Mouse (Mus musculus): ENCODE data around the gene Pdlim1. TPM values are rescaled to one million over a fixed set of nuclear protein-coding genes. Genes with fewer than 3 reads are reported as not detected.
A peak's percentile ranks its signal among the peaks of the same experiment; 100 is the strongest.

The Pdlim1 gene
- 100 to 1,000 TPM; 119 to 169 TPM for total RNA-seq (2021)
- long read RNA-seq, experiment 1, transcript Pdlim1-201 (7 exons, 2,571 nt), result major isoform, 40 of 69 reads
- long read RNA-seq, experiment 1, partial matches to known transcripts, result 0 of 69 reads
- long read RNA-seq, experiment 1, other reads (novel, unspliced or antisense), result 28 of 69 reads
- long read RNA-seq, experiment 2, transcript Pdlim1-201 (7 exons, 2,571 nt), result major isoform, 26 of 44 reads
- long read RNA-seq, experiment 2, partial matches to known transcripts, result 1 of 44 reads
- long read RNA-seq, experiment 2, other reads (novel, unspliced or antisense), result 17 of 44 reads

GRCm38 (mm10) chr19:40271308-40271892 lies at the start of gene Pdlim1:
TSS of gene Pdlim1 (minus strand) at chr19:40271842.
- DNase-seq, result peak; percentile 90 to 92

GRCm38 (mm10) chr19:40319199-40319598 lies 47.6 kb upstream of the Pdlim1 start:
- no peak for DNase-seq

DNA sequence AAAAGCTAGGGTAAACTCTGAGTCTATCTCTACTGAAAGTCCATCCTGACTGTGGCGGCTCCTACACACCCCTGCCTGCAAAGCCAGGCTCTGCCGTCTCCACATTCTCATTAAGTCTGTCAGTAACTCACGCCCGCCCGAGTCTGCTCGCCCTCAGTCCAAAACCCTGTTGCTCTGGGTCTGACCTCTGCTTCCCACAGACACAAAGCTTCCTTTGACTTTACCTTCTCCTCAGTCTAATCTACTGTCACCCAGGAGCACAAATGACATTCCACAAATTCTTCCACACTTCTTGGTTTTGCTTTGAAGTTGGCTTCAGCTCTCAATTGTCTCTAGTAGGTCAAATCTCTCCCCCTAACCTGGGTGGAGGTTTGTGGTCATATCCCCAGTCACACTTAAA lies 46.9 kb upstream of the Pdlim1 start:
- DNase-seq, result no peak

DNA sequence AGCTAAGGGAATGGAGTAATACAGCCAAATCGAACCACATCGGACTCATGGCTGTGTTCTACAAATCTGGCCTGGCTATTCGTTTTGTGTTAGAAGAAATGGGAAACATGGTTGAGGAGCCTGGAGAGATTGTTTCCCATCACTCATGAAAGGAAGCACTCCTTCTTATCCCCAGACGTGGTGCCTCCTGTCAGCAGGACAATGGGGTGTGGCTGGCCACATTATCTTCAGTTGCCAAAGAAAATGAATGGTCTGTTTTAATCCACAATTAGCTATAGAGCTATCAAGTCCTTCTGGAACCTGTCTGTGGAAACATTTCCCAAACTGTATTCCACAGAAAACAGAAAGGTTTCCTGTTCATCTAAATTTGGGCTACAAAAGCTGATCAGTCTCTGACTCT lies 45.4 kb upstream of the Pdlim1 start:
- peak in 1 of 2 experiments; percentile 46 for DNase-seq

DNA sequence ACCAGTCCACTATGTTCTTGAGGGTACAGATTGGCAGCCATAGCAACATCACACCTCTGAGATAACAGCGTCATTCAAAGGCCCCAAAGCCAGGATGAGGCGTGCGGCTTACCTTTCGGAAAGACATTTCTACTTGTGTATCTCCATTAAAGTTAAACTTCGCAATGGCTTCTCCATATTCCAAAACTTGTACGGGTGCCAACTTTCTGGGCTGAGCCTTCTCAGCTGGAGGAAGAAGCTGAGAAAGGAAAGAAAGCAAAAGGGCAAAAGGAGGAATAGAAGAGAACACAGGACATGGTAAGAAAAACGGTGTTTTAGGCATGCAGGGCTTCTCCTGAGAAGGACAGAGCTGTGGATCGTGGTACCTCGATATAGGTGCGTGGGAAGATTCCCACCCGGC lies 42.6 kb upstream of the Pdlim1 start:
- no peak for DNase-seq

GRCm38 (mm10) chr19:40311631-40312030 lies 40.0 kb upstream of the Pdlim1 start:
- DNase-seq, result no peak

- no peak for DNase-seq
Measured at GRCm38 (mm10) chr19:40310410-40311130, 38.9 kb upstream of the Pdlim1 start.

DNA sequence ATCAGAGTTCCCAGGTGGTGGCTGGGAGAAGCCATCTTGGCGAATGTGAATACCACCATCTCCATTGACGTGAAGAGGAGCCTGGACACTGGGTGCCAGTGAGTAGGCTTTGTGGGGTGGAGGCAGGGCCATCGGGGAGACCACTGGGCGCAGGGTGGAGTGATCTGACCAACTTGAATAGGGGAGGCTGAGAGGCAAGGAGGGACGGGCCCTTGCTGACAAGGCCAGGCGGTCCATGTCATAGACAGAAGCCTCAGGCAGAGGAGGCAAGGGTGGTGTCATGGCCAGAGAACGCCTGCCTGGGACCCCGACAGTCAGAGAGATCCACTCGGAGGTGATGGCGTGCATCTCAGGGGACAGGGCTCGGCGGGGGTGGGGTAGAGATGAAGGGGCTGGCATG lies 38.3 kb upstream of the Pdlim1 start:
- no peak for DNase-seq

DNA sequence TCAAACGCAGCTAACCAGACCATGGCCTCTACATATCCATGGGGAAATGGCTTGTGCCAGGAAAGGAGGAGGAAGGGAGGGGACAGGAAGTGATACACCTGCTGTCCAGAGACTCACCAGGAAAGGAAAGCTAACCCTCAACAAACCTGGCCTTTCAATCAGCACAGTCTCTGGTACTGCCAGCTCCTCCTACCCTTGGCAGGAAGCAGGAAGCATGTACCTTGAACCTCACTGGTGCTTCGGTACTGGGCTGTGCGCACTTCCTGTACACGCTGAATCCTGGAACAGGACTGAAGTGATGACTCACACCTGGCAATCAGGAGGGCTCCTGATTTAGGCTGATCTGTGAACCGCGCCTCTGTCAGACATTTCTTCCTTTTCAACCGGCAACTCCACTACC lies 35.9 kb upstream of the Pdlim1 start:
- peak; percentile 71 to 89 for DNase-seq

- no peak for DNase-seq
Measured at GRCm38 (mm10) chr19:40306631-40307030, 35.0 kb upstream of the Pdlim1 start.

DNA sequence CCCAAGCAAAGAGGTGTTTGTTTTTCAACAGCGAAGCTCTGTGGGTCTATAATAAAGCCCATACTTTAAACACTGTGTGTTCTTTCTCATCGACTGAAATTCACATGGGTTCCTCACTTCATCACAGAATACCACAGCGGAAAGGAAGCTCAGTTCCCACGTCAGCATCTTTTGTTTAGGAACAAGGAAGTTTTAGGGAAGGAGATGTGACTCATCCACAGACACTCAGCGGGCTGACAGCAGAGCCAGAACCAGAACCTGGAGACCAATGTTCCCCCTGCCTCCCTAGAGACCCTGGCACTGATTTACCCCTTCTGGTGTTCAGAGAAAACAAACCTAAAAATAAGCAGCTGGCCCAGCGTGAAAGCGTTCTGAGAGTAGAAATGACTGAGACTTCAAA lies 33.8 kb upstream of the Pdlim1 start:
- peak in 1 of 2 experiments; percentile 55 for DNase-seq

GRCm38 (mm10) chr19:40302916-40303315 lies 31.3 kb upstream of the Pdlim1 start:
- DNase-seq, result peak; percentile 80 to 85

- DNase-seq, result no peak
Measured at GRCm38 (mm10) chr19:40302477-40302876, 30.8 kb upstream of the Pdlim1 start.

GRCm38 (mm10) chr19:40299983-40300759 lies 28.5 kb upstream of the Pdlim1 start:
- no peak for DNase-seq

DNA sequence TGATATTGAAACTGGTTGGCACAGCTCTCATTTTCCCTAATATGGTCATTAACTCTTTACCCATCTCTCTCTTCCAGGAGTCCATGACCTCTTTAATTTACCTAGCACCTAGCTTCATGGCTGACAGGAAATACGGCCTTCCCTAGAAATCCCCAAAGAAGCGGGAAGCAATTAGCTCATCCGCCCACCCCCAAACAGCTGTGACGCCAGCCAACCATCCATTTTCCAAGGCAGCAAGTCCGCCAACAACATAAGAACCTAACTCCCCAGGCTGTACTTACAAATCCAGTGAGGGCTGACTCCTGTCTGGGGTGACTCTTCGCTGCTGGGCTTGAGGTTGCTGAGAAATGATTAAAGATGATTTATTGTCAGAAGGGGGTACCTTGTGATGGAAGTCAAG lies 27.5 kb upstream of the Pdlim1 start:
- no peak for DNase-seq

DNA sequence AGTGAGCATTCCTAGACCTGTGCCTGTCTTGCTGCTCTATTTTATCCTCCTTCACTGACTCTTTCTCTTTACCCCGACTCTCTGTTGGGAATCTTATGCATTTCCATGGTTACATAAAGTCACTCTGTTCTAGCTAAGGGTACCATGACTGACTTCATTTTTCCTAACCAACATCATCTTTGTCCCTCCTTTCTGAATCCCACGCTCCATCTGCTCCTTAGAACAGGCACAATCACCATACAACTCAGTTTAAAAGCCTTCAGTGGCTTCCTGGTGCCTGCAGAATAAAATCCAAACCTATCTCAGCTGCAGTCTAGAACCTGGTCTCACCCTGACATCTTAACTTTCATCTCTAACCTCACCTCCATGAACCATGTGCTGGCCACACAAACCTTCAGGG lies 26.9 kb upstream of the Pdlim1 start:
- DNase-seq, result no peak

DNA sequence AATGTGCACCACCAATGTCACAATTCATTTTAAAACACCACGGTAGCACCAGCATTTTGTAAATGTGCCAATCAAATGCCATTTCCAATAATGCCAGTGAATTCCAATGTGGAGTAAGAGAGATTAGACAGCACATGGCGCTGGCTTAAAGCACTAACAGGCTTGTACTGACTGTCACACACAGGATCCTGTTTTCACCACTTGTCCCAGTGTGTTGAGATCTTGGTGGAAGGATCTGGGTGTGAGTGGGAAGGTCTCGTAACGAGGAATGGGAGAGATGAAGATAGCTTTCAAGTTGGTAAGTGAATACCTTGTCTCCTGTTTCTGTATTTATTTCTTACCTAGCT lies 26.1 kb upstream of the Pdlim1 start:
- no peak for DNase-seq

- DNase-seq, result peak in 1 of 2 experiments; percentile 68
Measured at GRCm38 (mm10) chr19:40297078-40297797, 25.6 kb upstream of the Pdlim1 start.

- DNase-seq, result no peak
Measured at GRCm38 (mm10) chr19:40294231-40294630, 22.6 kb upstream of the Pdlim1 start.

DNA sequence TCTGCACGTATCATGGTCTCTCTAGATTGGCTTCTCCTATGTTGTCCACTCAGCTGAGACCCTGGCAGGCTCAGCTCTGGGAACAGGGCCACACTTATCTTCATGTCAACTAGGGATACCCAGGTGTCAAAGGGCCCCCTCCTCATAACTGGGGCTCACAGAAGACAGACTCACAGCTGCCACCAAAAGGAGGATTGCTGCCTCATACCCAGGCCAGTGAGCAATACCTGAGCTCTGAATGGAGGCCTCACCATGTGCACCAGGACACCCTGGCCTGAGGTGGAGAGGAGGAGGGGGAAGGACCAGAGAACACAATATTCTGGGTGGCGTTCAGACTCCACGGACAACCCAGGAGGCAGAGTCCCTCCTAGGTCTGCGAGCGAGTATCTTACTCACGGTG lies 22.1 kb upstream of the Pdlim1 start:
- DNase-seq, result no peak

GRCm38 (mm10) chr19:40290099-40290724 lies 18.6 kb upstream of the Pdlim1 start:
- no peak for DNase-seq

GRCm38 (mm10) chr19:40288415-40288814 lies 16.8 kb upstream of the Pdlim1 start:
- no peak for DNase-seq
